Mouse (Mus musculus): ENCODE measurements at regions not wholly inside any gene's neighbourhood (a gene's known extent, or its start where the extent isn't known, plus 50 kb on each side); places are given as distances from the start of the nearest gene placed in this dataset.

GRCm38 (mm10) chr10:72581311-72581710 lies 73.3 kb upstream of the Zwint start:
- WGBS: 86% methylated on average over 4 of the region's 4 CpGs
- Histone ChIP-seq H3K36me3 (ENCODE audit: control insufficient read depth, insufficient read depth, low read length) (no peaks in the 10 kb centered on the region), H3K9me3 (ENCODE audit: control insufficient read depth, low read length) (no peaks in the 10 kb centered on the region), H3K9ac (ENCODE audit: low read depth, low read length) (no peak overlapping the region), H3K4me1 (replicated peaks; ENCODE audit: control insufficient read depth, insufficient read depth, low read length) (no peaks in the 10 kb centered on the region), H3K4me2 (replicated peaks; ENCODE audit: low read depth, low read length) (no peak overlapping the region), H3K4me3 (ENCODE audit: low read depth, low read length) (no peak overlapping the region), H3K27ac (ENCODE audit: low read depth, low read length) (no peak overlapping the region), H3K27me3 (ENCODE audit: control insufficient read depth, insufficient read depth, low read length) (no peaks in the 10 kb centered on the region)
- ATAC-seq (ENCODE audit: low FRiP score): no peak
- no peak for DNase-seq (ENCODE audit: low spot score)

DNA sequence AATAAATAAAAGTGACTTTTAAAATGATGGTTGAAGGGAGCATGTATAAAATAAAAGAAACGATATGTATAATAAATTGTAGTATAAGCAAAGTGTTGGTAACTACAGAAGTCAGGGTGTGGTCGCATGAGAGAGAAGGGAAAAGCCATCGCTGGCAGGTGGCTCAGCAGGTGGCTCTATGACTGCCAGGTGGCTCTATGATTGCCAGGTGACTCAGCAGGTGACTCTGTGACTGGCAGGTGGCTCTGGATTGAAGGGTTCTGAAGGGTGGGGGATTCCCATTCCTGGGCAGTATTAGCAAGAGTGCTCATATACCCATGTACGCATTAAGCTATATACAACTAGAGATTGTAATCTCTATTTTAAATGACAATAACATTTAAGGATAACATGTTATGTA lies 66.1 kb upstream of the Zwint start:
- Histone ChIP-seq H3K27me3 (ENCODE audit: control insufficient read depth, insufficient read depth, low read length) (no peaks in the 10 kb centered on the region), H3K27ac (ENCODE audit: low read depth, low read length) (no peak overlapping the region), H3K9ac (ENCODE audit: low read depth, low read length) (no peak overlapping the region), H3K4me1 (replicated peaks; ENCODE audit: control insufficient read depth, insufficient read depth, low read length) (no peaks in the 10 kb centered on the region), H3K4me3 (ENCODE audit: low read depth, low read length) (no peak overlapping the region), H3K4me2 (replicated peaks; ENCODE audit: low read depth, low read length) (no peak overlapping the region), H3K9me3 (ENCODE audit: control insufficient read depth, low read length) (no peaks in the 10 kb centered on the region), H3K36me3 (ENCODE audit: control insufficient read depth, insufficient read depth, low read length) (no peaks in the 10 kb centered on the region)
- DNase-seq (ENCODE audit: low spot score): no peak
- 93% methylated on average over 4 of the region's 4 CpGs for WGBS
- ATAC-seq (ENCODE audit: low FRiP score): no peak

DNA sequence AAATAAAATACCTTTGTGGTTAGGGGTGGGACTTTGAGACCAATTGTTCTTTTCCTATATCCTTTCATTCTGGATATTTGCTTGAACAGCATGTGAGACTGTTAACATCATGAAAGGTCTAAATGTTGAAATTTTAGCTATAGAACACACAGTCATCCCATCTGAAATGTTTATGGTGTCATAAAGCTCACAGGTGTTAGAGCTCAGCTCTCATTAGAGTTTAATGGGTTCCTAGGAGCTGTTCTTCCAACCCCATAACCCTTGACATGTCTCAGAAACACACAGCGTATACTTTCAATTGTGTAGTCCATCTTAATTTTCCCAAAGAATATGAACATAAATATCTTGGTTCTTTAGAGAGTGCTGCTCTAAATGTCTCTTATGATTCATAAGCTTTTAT lies 61.6 kb upstream of the Zwint start:
- WGBS: 86% methylated on average over 1 of the region's 1 CpGs
- no peaks in the 10 kb centered on the region for H3K4me1 ChIP-seq (replicated peaks; ENCODE audit: control insufficient read depth, insufficient read depth, low read length)
- no peak for DNase-seq (ENCODE audit: low spot score)
- no peak for ATAC-seq (ENCODE audit: low FRiP score)
- H3K27ac ChIP-seq (ENCODE audit: low read depth, low read length): no peak overlapping the region
- H3K4me3 ChIP-seq (ENCODE audit: low read depth, low read length): no peak overlapping the region
- H3K36me3 ChIP-seq (ENCODE audit: control insufficient read depth, insufficient read depth, low read length): no peaks in the 10 kb centered on the region
- no peaks in the 10 kb centered on the region for H3K9me3 ChIP-seq (ENCODE audit: control insufficient read depth, low read length)
- H3K9ac ChIP-seq (ENCODE audit: low read depth, low read length): no peak overlapping the region
- no peaks in the 10 kb centered on the region for H3K27me3 ChIP-seq (ENCODE audit: control insufficient read depth, insufficient read depth, low read length)
- H3K4me2 ChIP-seq (replicated peaks; ENCODE audit: low read depth, low read length): no peak overlapping the region
